Mouse (Mus musculus): Measurements from ENCODE around the gene Nub1. TPM values are rescaled to one million over a fixed set of nuclear protein-coding genes. Genes with fewer than 3 reads are reported as not detected.

The Nub1 gene
- total RNA-seq, 2 experiments from 2014 or later = 31.1 to 33.2 TPM

GRCm38 (mm10) chr5:24687696-24688095 is 2.4 kb downstream of the Nub1 start:
- DNase-seq (ENCODE audit: low spot score) = no peak

GRCm38 (mm10) chr5:24696704-24697103 is 11.4 kb downstream of the Nub1 start:
- DNase-seq (ENCODE audit: low spot score) = no peak

- DNase-seq (ENCODE audit: low spot score) = no peak
Observed at GRCm38 (mm10) chr5:24701271-24701670, 15.9 kb downstream of the Nub1 start.

- no peak for DNase-seq (ENCODE audit: low spot score)
Observed at GRCm38 (mm10) chr5:24704615-24705014, 19.3 kb downstream of the Nub1 start.

- DNase-seq (ENCODE audit: low spot score) = peak; percentile 24
Observed at GRCm38 (mm10) chr5:24709962-24710361, 24.6 kb downstream of the Nub1 start.

- DNase-seq (ENCODE audit: low spot score) = no peak
Observed at GRCm38 (mm10) chr5:24711615-24712014, 26.3 kb downstream of the Nub1 start.

GRCm38 (mm10) chr5:24713199-24713598 is 27.9 kb downstream of the Nub1 start:
- DNase-seq (ENCODE audit: low spot score) = no peak

- no peak for DNase-seq (ENCODE audit: low spot score)
Observed at GRCm38 (mm10) chr5:24713987-24714386, 28.7 kb downstream of the Nub1 start.

GRCm38 (mm10) chr5:24718076-24718475 is 32.7 kb downstream of the Nub1 start:
- no peak for DNase-seq (ENCODE audit: low spot score)

GRCm38 (mm10) chr5:24719852-24720251 is 34.5 kb downstream of the Nub1 start:
- no peak for DNase-seq (ENCODE audit: low spot score)

GRCm38 (mm10) chr5:24723527-24724269 is 38.4 kb downstream of the Nub1 start:
- DNase-seq (ENCODE audit: low spot score) = no peak

GRCm38 (mm10) chr5:24724270-24724634 is 38.9 kb downstream of the Nub1 start:
- DNase-seq (ENCODE audit: low spot score) = no peak

- DNase-seq (ENCODE audit: low spot score) = no peak
Observed at GRCm38 (mm10) chr5:24724805-24725204, 39.5 kb downstream of the Nub1 start.

GRCm38 (mm10) chr5:24725897-24726296 is 40.6 kb downstream of the Nub1 start:
- no peak for DNase-seq (ENCODE audit: low spot score)

- DNase-seq (ENCODE audit: low spot score) = no peak
Observed at GRCm38 (mm10) chr5:24726901-24727836, 41.8 kb downstream of the Nub1 start.

GRCm38 (mm10) chr5:24729797-24730487 is 44.6 kb downstream of the Nub1 start:
- DNase-seq (ENCODE audit: low spot score) = no peak

- DNase-seq (ENCODE audit: low spot score) = no peak
Observed at GRCm38 (mm10) chr5:24730488-24730871, 45.1 kb downstream of the Nub1 start, which contains the start of gene Wdr86. Wdr86 (minus strand) TSS chr5:24730727.

GRCm38 (mm10) chr5:24730986-24731385 is 45.7 kb downstream of the Nub1 start:
- no peak for DNase-seq (ENCODE audit: low spot score)

- no peak for DNase-seq (ENCODE audit: low spot score)
Observed at GRCm38 (mm10) chr5:24733134-24733533, 47.8 kb downstream of the Nub1 start.

- DNase-seq (ENCODE audit: low spot score) = no peak
Observed at GRCm38 (mm10) chr5:24733771-24734426, 48.6 kb downstream of the Nub1 start.

- no peak for DNase-seq (ENCODE audit: low spot score)
Observed at GRCm38 (mm10) chr5:24737595-24737994, 52.3 kb downstream of the Nub1 start.

Measured in gastrocnemius, adult 18-20 months (tissue).